Mouse (Mus musculus) skeletal muscle tissue, adult 2 months (tissue): ENCODE measurements at regions not wholly inside any gene's neighbourhood (a gene's known extent, or its start where the extent isn't known, plus 50 kb on each side); places are given as distances from the start of the nearest gene placed in this dataset.

Experiments used
- DNase-seq: peaks from one replicate; pipeline ENCODE4 v3.0.0-alpha.2; 2012; ENCODE audit warnings: low read depth, low spot score

DNA sequence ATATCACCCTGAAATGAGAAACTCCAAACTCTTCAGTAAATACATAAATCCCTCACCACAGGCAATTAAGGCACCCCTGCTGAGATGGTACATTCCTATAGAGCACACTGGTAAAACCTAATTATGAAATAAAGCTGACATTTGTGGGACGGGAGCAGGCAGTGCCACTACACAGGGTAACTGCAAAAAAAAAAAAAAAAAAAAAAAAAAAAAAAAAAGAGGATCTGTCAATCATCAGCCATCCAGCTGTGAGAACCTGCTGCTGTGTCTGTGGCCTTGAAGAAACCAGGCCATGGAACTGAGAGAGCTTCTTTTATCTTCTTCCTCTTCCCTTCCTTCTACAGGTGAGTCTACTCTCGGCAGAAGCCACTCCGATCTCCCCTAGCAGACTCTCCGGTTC is 78.6 kb upstream of the Sfrp2 start:
- no peak for DNase-seq

GRCm38 (mm10) chr3:83689068-83689976 is 76.8 kb upstream of the Sfrp2 start:
- DNase-seq = no peak

- no peak for DNase-seq
Measured at GRCm38 (mm10) chr3:83694505-83694904, 71.6 kb upstream of the Sfrp2 start.

GRCm38 (mm10) chr3:83699751-83700150 is 66.4 kb upstream of the Sfrp2 start:
- no peak for DNase-seq

GRCm38 (mm10) chr3:83701075-83701474 is 65.0 kb upstream of the Sfrp2 start:
- DNase-seq = no peak

GRCm38 (mm10) chr3:83704559-83704958 is 61.6 kb upstream of the Sfrp2 start:
- DNase-seq = no peak

GRCm38 (mm10) chr3:83705253-83705652 is 60.9 kb upstream of the Sfrp2 start:
- DNase-seq = no peak

DNA sequence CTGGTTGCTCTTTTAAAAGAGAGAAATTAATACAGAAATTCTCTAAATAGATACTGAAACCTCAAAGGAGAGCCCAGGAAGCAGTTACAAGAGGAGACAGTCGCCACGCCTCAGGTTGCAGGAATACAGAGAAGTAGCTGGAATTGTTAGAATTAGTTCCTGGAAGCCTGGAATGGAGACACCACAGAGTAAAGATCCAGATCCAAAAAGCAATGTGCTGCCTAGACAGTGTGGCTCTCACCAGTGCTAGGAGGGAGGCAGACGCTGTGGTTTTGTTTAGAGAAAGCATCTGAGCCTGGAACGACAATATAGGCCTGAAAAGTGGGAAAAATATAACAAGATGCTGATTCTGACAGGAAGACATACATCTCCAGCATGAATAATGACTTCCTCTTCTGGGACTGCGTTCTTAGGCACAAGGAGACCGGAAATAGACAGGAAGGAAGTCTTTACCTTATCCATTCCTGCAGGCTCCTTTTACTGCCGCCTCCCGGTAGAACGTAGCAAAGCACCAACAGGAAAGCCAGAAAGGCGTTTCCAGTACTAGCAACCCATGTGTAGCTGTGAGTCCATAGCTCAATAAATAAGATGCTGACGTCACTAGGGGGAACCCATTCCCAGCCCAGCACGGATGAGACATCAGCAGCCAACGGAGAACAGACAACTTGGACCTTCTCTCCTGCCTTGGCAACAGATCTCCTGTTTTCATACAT is 59.4 kb upstream of the Sfrp2 start:
- DNase-seq = no peak

DNA sequence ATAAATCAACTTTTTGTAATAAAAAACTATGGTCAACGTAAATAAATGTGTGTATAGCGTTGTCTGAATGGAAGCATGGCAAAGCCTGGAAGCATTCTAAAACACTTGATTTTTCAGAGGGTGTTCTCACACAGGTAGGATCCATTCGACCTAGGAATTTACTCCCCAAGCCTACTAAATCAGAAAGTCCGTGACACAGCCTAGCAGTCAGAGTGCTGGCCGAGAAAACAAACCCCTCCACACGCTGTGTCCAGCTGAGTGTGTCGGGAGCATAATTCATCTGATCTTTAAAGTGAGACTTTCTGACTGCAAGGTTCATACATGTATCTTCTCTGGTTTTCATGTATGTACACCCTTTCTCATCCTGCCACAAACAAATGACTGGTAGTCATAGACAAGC is 58.8 kb upstream of the Sfrp2 start:
- DNase-seq = no peak

DNA sequence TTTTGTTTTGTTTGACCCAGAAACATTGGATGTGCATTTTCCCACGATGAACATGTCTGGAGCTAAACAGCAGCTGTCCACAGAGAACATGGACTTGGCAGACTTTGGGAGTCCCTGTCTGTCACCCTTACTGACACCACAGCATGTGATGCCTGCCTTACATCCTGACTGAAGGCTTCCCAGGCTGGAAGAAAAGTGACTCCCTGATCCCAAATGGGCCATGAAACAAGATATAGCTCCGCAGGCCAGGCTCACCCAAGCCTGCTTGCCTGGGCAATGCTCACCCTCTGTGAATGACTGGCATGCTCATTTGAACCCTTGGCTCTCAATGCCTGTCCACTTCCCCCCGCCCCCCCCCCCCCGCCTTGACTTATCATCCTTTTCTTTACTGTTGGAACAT is 57.1 kb upstream of the Sfrp2 start:
- DNase-seq = peak; percentile 71

DNA sequence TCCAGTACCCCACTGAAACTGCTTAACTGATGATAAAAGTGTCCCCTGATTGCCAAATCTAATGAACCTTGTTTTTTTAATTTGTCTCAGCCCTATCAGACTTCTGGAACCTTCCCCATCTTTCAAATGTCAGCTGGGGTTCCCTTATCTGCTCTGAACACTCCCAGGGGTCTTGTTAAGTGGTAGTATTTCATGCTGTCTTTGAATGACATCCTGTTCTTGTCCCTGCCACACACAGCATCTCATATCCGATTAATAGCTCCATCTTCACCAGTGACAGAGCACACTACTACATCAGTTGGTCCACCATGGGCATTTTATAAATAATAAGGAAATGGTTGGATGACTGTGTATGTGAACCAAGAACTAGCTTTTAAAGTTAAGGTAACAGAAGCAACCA is 56.6 kb upstream of the Sfrp2 start:
- DNase-seq = no peak

- no peak for DNase-seq
Measured at GRCm38 (mm10) chr3:83710995-83711541, 55.1 kb upstream of the Sfrp2 start.

GRCm38 (mm10) chr3:83712355-83712754 is 53.8 kb upstream of the Sfrp2 start:
- no peak for DNase-seq

GRCm38 (mm10) chr3:83714572-83714971 is 51.5 kb upstream of the Sfrp2 start:
- DNase-seq = no peak
